Mouse (Mus musculus) liver, adult 2 months (tissue): Measurements from ENCODE around the gene Arhgap30.

Source experiments
- CTCF ChIP-seq: fragments of 200-500 bp; IDR thresholded peaks from 2 replicates; pipeline ENCODE4 v1.5.1; 2011; ENCODE audit warnings: low read depth, low read length, control low read depth
- POLR2A ChIP-seq: fragments of 200-500 bp; IDR thresholded peaks from 2 replicates; pipeline ENCODE4 v1.6.1; 2011; ENCODE audit warnings: low read length, control low read depth; ENCODE audit not compliant: insufficient read depth; ENCODE audit errors: extremely low read depth

GRCm38 (mm10) chr1:171346095-171346450 lies 42.7 kb upstream of the Arhgap30 start:
- no peak for TF ChIP-seq CTCF
- TF ChIP-seq POLR2A = no peak
